Mouse (Mus musculus): ENCODE results near the gene Mgll. TPM values are rescaled to one million over a fixed set of nuclear protein-coding genes. Genes with fewer than 3 reads are reported as not detected.

Gene Mgll
- 167 and 189 TPM in 2 replicates for polyA plus RNA-seq (2012; rRNA removed)

- peak; percentile 46 to 74 for DNase-seq (ENCODE audit: extremely low spot score in 1 of 2, low spot score in 1 of 2)
Observed at GRCm38 (mm10) chr6:88724313-88725195, at the start of gene Mgll. Gene Mgll (plus strand): TSS chr6:88724412.

- no peak for DNase-seq (ENCODE audit: extremely low spot score in 1 of 2, low spot score in 1 of 2)
Observed at GRCm38 (mm10) chr6:88675815-88676214, 48.4 kb upstream of the Mgll start.

- DNase-seq (ENCODE audit: extremely low spot score in 1 of 2, low spot score in 1 of 2), result no peak
Observed at GRCm38 (mm10) chr6:88676753-88677736, 47.2 kb upstream of the Mgll start.

GRCm38 (mm10) chr6:88677738-88678137, 46.5 kb upstream of the Mgll start:
- no peak for DNase-seq (ENCODE audit: extremely low spot score in 1 of 2, low spot score in 1 of 2)

GRCm38 (mm10) chr6:88681026-88681425, 43.2 kb upstream of the Mgll start:
- peak in 1 of 2 experiments; percentile 10 for DNase-seq (ENCODE audit: extremely low spot score in 1 of 2, low spot score in 1 of 2)

- DNase-seq (ENCODE audit: extremely low spot score in 1 of 2, low spot score in 1 of 2), result no peak
Observed at GRCm38 (mm10) chr6:88683380-88684053, 40.7 kb upstream of the Mgll start.

GRCm38 (mm10) chr6:88688171-88688570, 36.0 kb upstream of the Mgll start:
- no peak for DNase-seq (ENCODE audit: extremely low spot score in 1 of 2, low spot score in 1 of 2)

- DNase-seq (ENCODE audit: extremely low spot score in 1 of 2, low spot score in 1 of 2), result no peak
Observed at GRCm38 (mm10) chr6:88688712-88689111, 35.5 kb upstream of the Mgll start.

GRCm38 (mm10) chr6:88690211-88690610, 34.0 kb upstream of the Mgll start:
- DNase-seq (ENCODE audit: extremely low spot score in 1 of 2, low spot score in 1 of 2), result no peak

- no peak for DNase-seq (ENCODE audit: extremely low spot score in 1 of 2, low spot score in 1 of 2)
Observed at GRCm38 (mm10) chr6:88691361-88691760, 32.9 kb upstream of the Mgll start.

- no peak for DNase-seq (ENCODE audit: extremely low spot score in 1 of 2, low spot score in 1 of 2)
Observed at GRCm38 (mm10) chr6:88702887-88703286, 21.3 kb upstream of the Mgll start.

GRCm38 (mm10) chr6:88703731-88704130, 20.5 kb upstream of the Mgll start:
- DNase-seq (ENCODE audit: extremely low spot score in 1 of 2, low spot score in 1 of 2), result no peak

- no peak for DNase-seq (ENCODE audit: extremely low spot score in 1 of 2, low spot score in 1 of 2)
Observed at GRCm38 (mm10) chr6:88708401-88709278, 15.6 kb upstream of the Mgll start.

- DNase-seq (ENCODE audit: extremely low spot score in 1 of 2, low spot score in 1 of 2), result no peak
Observed at GRCm38 (mm10) chr6:88709279-88709575, 15.0 kb upstream of the Mgll start.

GRCm38 (mm10) chr6:88711313-88711712, 12.9 kb upstream of the Mgll start:
- no peak for DNase-seq (ENCODE audit: extremely low spot score in 1 of 2, low spot score in 1 of 2)

- DNase-seq (ENCODE audit: extremely low spot score in 1 of 2, low spot score in 1 of 2), result peak in 1 of 2 experiments; percentile 55
Observed at GRCm38 (mm10) chr6:88712083-88712482, 12.1 kb upstream of the Mgll start.

GRCm38 (mm10) chr6:88713320-88713719, 10.9 kb upstream of the Mgll start:
- DNase-seq (ENCODE audit: extremely low spot score in 1 of 2, low spot score in 1 of 2), result no peak

GRCm38 (mm10) chr6:88714200-88714674, 10.0 kb upstream of the Mgll start:
- no peak for DNase-seq (ENCODE audit: extremely low spot score in 1 of 2, low spot score in 1 of 2)

- DNase-seq (ENCODE audit: extremely low spot score in 1 of 2, low spot score in 1 of 2), result no peak
Observed at GRCm38 (mm10) chr6:88715378-88715781, 8.8 kb upstream of the Mgll start.

- no peak for DNase-seq (ENCODE audit: extremely low spot score in 1 of 2, low spot score in 1 of 2)
Observed at GRCm38 (mm10) chr6:88715966-88716365, 8.2 kb upstream of the Mgll start.

Measured in frontal cortex, adult 2 months (tissue).